Mouse (Mus musculus): Measurements from ENCODE around the gene Ehbp1l1. TPM values are rescaled to one million over a fixed set of nuclear protein-coding genes. Genes with fewer than 3 reads are reported as not detected.
A peak's percentile ranks its signal among the peaks of the same experiment; 100 is the strongest.

Gene Ehbp1l1
- polyA plus RNA-seq, 1 experiment from 2014 or later: 110 TPM

DNA sequence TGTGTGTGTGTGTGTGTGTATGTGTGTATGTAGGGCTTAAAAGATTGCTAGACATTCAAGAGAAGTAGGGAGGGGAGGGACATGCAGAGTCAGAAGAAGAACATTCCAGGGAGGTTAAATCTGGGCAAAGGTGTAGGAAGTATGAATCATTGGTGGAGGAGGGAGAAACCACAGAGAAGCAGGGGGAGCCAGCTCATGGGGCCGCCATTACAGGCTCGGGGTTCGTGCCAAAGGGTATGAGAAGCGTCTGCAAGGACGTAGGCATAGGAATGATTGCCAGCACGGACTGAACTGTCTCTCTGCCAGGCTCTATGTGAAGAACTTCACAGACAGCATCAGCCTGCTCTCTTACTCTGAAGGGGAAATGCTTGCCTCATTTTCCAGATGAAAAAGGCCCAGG, 23.4 kb upstream of the Ehbp1l1 start:
- Histone ChIP-seq H3K4me1 (replicated peaks) (peaks cover 32% of the 10 kb centered on the region), H3K4me3 (replicated peaks) (no peak overlapping the region), H3K27me3 (peaks cover 100% of the 10 kb centered on the region), H3K4me2 (no peak overlapping the region), H3K27ac (replicated peaks) (no peak overlapping the region), H3K9ac (no peak overlapping the region), H3K36me3 (replicated peaks) (no peaks in the 10 kb centered on the region), H3K9me3 (replicated peaks) (no peaks in the 10 kb centered on the region)
- 50% methylated on average over 6 of the region's 6 CpGs for WGBS (ENCODE audit: insufficient replicate concordance)
- no peak for ATAC-seq (ENCODE audit: insufficient read depth)

DNA sequence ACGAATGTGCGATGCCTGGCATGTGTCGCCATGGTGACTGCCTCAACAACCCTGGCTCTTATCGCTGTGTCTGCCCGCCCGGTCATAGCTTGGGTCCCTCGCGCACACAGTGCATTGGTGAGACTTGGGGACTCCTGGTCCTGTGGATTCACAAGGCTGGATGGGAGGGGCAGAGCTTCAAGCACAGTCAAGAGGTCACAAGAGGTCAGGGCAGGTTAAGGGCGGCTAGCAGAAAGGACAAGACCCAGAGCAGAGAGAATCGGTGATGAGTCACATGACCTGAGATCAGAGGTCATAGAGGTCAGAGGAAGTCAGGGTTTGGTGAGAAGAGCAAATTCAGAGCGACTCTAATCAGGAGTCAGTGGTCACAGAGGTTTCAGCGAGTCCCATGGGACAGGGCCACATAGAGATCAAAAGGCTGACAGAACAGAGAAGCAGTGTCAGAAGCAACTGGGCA, 20.8 kb upstream of the Ehbp1l1 start:
- no peak overlapping the region for H3K27ac ChIP-seq (replicated peaks)
- H3K27me3 ChIP-seq: peaks cover 100% of the 10 kb centered on the region
- H3K9me3 ChIP-seq (replicated peaks): no peaks in the 10 kb centered on the region
- peaks cover 35% of the 10 kb centered on the region for H3K4me1 ChIP-seq (replicated peaks)
- 0 out of 2 replicates have a peak, but pooled peaks have one; percentile 22 for ATAC-seq (ENCODE audit: insufficient read depth)
- no peaks in the 10 kb centered on the region for H3K36me3 ChIP-seq (replicated peaks)
- no peak overlapping the region for H3K4me3 ChIP-seq (replicated peaks)
- H3K4me2 ChIP-seq: no peak overlapping the region
- 26% methylated on average over 12 of the region's 12 CpGs for WGBS (ENCODE audit: insufficient replicate concordance)
- H3K9ac ChIP-seq: no peak overlapping the region

DNA sequence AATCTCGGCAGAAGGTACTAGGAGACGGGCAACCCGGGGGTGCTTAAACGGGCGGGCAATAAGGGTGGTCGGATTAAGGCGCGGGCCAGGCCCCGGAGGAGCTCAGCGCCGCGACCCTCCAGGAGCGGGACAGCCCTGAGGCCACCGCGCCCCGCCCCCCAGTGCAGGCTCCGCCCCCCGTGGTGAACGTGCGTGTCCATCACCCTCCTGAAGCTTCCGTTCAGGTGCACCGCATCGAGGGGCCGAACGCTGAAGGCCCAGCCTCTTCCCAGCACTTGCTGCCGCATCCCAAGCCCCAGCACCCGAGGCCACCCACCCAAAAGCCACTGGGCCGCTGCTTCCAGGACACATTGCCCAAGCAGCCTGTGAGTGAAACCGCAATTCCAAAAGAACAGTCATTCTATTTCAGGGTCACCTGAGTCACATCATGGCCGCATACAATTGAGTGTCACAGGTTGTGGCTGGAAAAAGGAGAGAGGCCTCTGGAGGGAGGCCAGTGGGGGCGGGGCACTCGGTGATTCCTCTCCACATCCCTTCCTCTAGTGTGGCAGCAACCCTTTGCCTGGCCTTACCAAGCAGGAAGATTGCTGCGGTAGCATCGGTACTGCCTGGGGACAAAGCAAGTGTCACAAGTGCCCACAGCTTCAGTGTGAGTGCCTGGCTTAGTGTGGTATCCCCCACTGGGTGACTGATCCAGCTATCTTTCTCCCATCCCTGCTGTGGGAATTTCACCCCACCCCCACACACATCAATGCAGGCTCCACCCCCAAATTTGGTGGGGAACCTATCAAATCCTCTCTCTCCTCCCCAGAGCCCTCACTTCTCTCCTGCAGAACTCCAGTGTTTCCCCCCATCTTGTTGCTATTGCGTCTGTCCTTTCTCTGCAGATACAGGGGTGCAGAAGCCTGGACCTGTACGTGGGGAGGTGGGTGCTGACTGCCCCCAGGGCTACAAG, 19.9 kb upstream of the Ehbp1l1 start:
- no peak for ATAC-seq (ENCODE audit: insufficient read depth)
- no peak overlapping the region for H3K27ac ChIP-seq (replicated peaks)
- WGBS (ENCODE audit: insufficient replicate concordance): 9% methylated on average over 36 of the region's 36 CpGs
- H3K4me1 ChIP-seq (replicated peaks): peaks cover 33% of the 10 kb centered on the region
- H3K4me3 ChIP-seq (replicated peaks): no peak overlapping the region
- peak overlapping the region; percentile 40 for H3K4me2 ChIP-seq
- H3K27me3 ChIP-seq: peaks cover 100% of the 10 kb centered on the region
- no peaks in the 10 kb centered on the region for H3K9me3 ChIP-seq (replicated peaks)
- no peaks in the 10 kb centered on the region for H3K36me3 ChIP-seq (replicated peaks)
- H3K9ac ChIP-seq: no peak overlapping the region

DNA sequence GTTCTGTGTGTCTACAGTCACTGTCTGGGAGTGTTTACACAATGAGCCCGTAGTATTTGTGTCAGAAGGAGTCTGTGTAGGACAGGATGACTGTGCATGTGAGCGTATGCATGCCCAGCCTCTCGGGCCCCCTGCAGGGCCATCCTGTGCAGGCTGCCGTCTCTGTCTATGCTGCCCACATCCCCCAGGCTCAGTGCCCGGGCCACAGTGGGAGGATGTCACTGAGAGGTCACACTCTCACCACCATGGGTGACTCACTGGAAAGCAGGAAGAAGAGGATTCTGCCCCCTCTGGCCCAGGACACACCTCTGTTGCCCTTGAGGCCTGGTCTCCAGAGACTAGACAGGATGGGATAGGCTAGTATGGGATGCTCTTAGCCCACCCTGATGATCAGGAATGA, 17.5 kb upstream of the Ehbp1l1 start:
- H3K27ac ChIP-seq (replicated peaks): no peak overlapping the region
- peaks cover 33% of the 10 kb centered on the region for H3K4me1 ChIP-seq (replicated peaks)
- ATAC-seq (ENCODE audit: insufficient read depth): no peak
- WGBS (ENCODE audit: insufficient replicate concordance): 29% methylated on average over 5 of the region's 5 CpGs
- H3K27me3 ChIP-seq: peaks cover 100% of the 10 kb centered on the region
- H3K4me2 ChIP-seq: no peak overlapping the region
- H3K9me3 ChIP-seq (replicated peaks): no peaks in the 10 kb centered on the region
- no peaks in the 10 kb centered on the region for H3K36me3 ChIP-seq (replicated peaks)
- no peak overlapping the region for H3K4me3 ChIP-seq (replicated peaks)
- H3K9ac ChIP-seq: no peak overlapping the region

DNA sequence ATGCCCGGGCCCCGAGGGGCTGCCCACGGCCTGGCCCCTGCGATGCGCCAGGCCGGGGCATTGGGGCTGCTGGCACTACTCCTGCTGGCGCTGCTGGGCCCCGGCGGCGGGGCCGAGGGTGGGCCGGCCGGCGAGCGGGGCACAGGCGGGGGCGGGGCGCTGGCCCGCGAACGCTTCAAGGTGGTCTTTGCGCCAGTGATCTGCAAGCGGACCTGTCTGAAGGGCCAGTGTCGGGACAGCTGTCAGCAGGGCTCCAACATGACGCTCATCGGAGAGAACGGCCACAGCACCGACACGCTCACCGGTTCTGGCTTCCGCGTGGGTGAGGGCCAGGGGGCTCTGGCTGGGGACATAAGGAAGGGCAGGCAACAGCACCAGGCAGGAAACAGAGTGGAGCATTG, 16.1 kb upstream of the Ehbp1l1 start:
- no peak for ATAC-seq (ENCODE audit: insufficient read depth)
- Histone ChIP-seq H3K4me1 (replicated peaks) (peaks cover 31% of the 10 kb centered on the region), H3K9me3 (replicated peaks) (no peaks in the 10 kb centered on the region), H3K27ac (replicated peaks) (no peak overlapping the region), H3K27me3 (peaks cover 95% of the 10 kb centered on the region), H3K36me3 (replicated peaks) (no peaks in the 10 kb centered on the region), H3K4me2 (peak overlapping the region; percentile 69), H3K4me3 (replicated peaks) (peak overlapping the region; percentile 48), H3K9ac (0 out of 2 replicates have a peak overlapping the region, but pooled peaks have one; percentile 27)
- 10% methylated on average over 32 of the region's 32 CpGs for WGBS (ENCODE audit: insufficient replicate concordance)

DNA sequence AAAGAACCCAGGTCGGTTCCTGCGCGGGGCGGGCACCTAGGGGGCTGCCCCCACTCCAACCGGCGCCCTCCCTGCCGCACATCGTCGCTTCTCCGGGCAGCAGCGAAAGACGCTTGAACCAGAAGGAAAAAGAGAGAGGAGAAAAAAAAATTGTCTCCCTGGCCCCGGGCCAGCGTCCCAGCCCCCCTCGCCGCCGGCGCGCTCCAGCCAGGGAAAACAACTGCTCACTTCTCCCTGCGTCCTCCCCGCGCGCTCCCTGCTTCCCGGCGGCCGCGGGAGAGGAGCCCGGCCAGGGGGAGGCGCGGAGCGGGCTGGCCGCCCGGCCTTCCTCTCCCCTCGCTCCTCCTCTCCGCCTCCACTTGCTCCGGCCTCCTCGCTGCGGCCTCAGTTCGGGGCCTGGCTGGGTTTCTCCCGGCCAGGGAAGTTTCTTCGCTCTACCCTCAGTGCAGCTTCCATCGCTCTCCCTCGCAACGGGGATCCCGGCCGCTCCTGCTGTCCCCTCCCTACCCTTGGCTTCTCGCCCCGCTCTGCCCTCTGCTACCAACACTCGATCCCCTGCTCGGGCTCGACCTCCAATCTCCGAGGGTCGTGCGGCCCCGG, 15.6 kb upstream of the Ehbp1l1 start:
- WGBS (ENCODE audit: insufficient replicate concordance): 1% methylated on average over 53 of the region's 55 CpGs
- Histone ChIP-seq H3K9ac (peak overlapping the region; percentile 27; the same call in 1 of the 2 replicates), H3K9me3 (replicated peaks) (no peaks in the 10 kb centered on the region), H3K4me1 (replicated peaks) (peaks cover 26% of the 10 kb centered on the region), H3K4me3 (replicated peaks) (peak overlapping the region; percentile 48), H3K4me2 (peak overlapping the region; percentile 69), H3K27me3 (peaks cover 95% of the 10 kb centered on the region), H3K36me3 (replicated peaks) (no peaks in the 10 kb centered on the region), H3K27ac (replicated peaks) (no peak overlapping the region)
- peak; percentile 19; the same call in 1 of the 2 replicates for ATAC-seq (ENCODE audit: insufficient read depth)

DNA sequence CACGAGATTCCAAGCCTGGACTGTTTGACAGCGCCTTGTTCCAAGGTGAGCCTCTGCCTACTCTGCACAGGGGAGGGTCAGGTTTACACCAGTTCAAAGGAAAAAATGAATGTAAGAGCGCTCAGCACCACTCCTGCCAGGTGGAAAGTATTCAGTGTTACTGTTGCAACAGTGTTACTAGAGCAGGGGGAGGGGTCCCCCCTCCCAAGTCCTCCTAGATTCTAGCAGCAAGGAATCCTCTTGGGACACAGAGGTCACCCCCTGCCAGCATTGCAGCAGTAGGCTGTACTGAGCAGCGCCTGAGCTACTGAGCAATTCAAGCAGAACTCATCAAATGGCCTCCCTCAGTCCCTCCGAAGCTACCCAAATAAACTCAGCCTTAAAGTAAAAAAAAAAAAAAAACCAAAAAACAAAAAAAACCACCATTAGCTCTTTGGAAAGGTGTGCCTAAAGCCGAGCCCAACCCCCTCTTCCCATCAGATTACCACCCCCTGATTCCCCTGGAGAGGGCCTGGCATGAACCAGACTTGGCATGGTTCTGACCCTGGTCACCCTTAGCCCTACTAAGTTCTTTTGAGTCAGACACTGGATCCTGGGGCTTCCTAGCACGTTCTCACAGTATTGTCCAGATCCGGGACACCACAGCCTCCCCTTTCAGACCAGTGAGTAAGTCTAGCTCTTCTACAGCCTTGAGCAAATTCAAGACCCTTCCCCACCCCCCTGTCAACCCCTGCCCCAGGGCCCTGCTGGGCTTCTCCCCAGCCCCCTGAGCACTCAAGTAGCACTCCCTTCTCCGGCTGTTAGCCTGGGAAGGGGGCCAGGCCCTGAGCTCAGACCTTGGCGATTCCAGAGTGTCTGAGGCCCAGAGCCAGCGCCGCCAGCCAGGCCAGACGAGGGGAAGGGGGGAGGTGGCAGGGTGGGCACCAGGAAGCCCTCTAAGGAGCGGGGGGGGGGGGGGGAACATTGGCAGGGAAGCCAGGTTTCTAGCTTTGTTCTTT, 14.5 kb upstream of the Ehbp1l1 start, which contains the start of gene Ltbp3:
Ltbp3 (plus strand) TSS at position 585 of the 998 bp plus-strand sequence.
- 43% methylated on average over 14 of the region's 14 CpGs for WGBS (ENCODE audit: insufficient replicate concordance)
- ATAC-seq (ENCODE audit: insufficient read depth): no peak
- Histone ChIP-seq H3K27me3 (peaks cover 94% of the 10 kb centered on the region), H3K9me3 (replicated peaks) (no peaks in the 10 kb centered on the region), H3K9ac (peak within 1 kb of the TSS; percentile 27; the same call in 1 of the 2 replicates), H3K4me3 (replicated peaks) (peak within 1 kb of the TSS; percentile 48), H3K27ac (replicated peaks) (no peak within 1 kb of the TSS), H3K4me2 (peak within 1 kb of the TSS; percentile 69), H3K36me3 (replicated peaks) (no peaks in the 10 kb centered on the region), H3K4me1 (replicated peaks) (peaks cover 15% of the 10 kb centered on the region)

DNA sequence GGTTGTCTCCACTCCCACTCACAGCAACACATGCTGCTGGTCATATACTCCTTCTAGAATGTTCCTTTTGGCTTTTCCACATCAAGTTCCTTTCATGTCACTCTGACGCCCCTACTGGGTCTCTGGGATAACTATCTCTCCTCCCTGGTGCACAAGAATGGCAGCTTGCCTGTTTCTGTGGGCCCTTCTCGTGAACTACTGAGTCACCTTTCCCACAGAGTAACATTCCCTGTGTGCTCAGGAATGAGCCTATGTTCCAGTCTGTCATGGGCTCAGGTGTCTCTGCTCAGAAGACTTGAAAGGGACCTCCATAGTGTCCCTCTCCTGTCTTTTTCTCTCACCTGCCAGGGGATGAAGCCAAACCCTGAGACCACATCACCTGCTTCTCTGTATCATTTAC, 13.3 kb upstream of the Ehbp1l1 start:
- ATAC-seq (ENCODE audit: insufficient read depth): no peak
- H3K27me3 ChIP-seq: peaks cover 94% of the 10 kb centered on the region
- H3K4me1 ChIP-seq (replicated peaks): peaks cover 11% of the 10 kb centered on the region; the same call in 1 of the 2 replicates
- H3K27ac ChIP-seq (replicated peaks): no peak overlapping the region
- 42% methylated on average over 2 of the region's 2 CpGs for WGBS (ENCODE audit: insufficient replicate concordance)
- H3K4me2 ChIP-seq: no peak overlapping the region
- no peaks in the 10 kb centered on the region for H3K36me3 ChIP-seq (replicated peaks)
- no peaks in the 10 kb centered on the region for H3K9me3 ChIP-seq (replicated peaks)
- no peak overlapping the region for H3K4me3 ChIP-seq (replicated peaks)
- no peak overlapping the region for H3K9ac ChIP-seq

DNA sequence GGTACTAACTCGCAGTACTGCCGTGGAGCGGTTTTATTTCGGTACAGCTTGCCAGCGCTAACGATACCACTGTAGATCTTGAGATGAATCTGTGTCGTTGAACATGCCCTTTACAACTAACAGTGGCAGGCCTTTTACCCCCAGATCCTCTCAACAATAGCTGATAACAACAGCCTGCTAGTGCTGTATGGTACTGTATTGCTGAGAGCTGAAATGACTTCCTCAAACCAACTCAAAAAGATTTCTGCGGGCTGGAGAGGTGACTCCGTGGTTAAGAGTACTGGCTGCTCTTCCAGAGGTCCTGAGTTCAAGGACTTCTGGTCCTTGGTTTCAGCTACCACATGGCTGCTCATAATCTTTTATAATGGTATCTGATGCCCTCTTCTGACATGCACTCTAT, 8.2 kb upstream of the Ehbp1l1 start:
- Histone ChIP-seq H3K9ac (no peak overlapping the region), H3K4me1 (replicated peaks) (peaks cover 29% of the 10 kb centered on the region), H3K27ac (replicated peaks) (no peak overlapping the region), H3K4me3 (replicated peaks) (no peak overlapping the region), H3K27me3 (peaks cover 52% of the 10 kb centered on the region), H3K9me3 (replicated peaks) (no peaks in the 10 kb centered on the region), H3K36me3 (replicated peaks) (peaks cover 8% of the 10 kb centered on the region), H3K4me2 (no peak overlapping the region)
- ATAC-seq (ENCODE audit: insufficient read depth): no peak
- 56% methylated on average over 9 of the region's 9 CpGs for WGBS (ENCODE audit: insufficient replicate concordance)

DNA sequence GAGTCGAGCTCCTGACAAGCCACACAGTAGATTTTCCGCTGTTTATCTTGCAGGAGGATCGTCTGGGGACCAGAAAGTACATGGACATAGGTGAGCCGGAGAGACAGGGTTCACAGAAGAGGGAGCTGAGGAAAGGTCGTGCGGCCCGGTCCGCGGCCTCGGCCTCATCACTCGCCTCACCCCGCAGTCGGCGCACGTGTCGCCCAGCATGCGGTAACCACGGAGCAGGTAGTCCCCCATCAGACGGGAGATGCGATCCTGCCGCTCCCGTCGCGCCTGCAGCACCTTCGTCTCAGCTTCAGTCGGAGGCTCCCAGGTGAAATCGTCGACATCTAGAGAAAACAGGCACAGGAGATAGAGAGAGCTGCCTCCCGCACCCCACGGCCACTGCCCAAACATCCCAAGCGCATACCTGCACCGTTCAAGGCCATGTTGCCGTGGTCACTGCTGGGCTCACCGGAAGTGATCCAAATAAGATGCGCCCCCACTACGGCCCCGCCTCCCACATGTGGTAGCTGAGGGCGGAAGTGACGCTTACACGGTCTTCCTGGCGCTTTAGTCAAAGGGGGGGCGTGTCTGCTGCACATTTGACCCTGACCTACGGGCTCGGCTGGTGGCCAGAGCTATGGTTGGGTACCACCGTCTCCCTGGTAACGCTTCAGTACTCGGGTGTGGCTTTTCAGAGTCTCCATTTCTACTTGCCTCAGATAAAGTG, 5.3 kb upstream of the Ehbp1l1 start:
- Histone ChIP-seq H3K4me2 (peak overlapping the region; percentile 96), H3K9ac (peak overlapping the region; percentile 56), H3K36me3 (replicated peaks) (peaks cover 10% of the 10 kb centered on the region), H3K27me3 (peaks cover 28% of the 10 kb centered on the region), H3K4me1 (replicated peaks) (peaks cover 57% of the 10 kb centered on the region), H3K27ac (replicated peaks) (peak overlapping the region; percentile 46), H3K9me3 (replicated peaks) (no peaks in the 10 kb centered on the region), H3K4me3 (replicated peaks) (peak overlapping the region; percentile 94)
- peak; percentile 23; the same call in 1 of the 2 replicates for ATAC-seq (ENCODE audit: insufficient read depth)
- 1% methylated on average over 47 of the region's 47 CpGs for WGBS (ENCODE audit: insufficient replicate concordance)

Data from liver, embryonic 15.5 days (tissue).